Mouse (Mus musculus) adrenal gland, postnatal 36 days (tissue): Measurements from ENCODE around the gene Agpat3. TPM values are rescaled to one million over a fixed set of nuclear protein-coding genes. Genes with fewer than 3 reads are reported as not detected.

Source experiments
- microRNA-seq: library from miRNA; unstranded; fragments of <30 nt; microRNA quantifications from one replicate; pipeline ENCODE4 v1.2.0, GENCODE M21; 2021
- total RNA-seq, 2 experiments: library from RNA; stranded (reverse); gene quantifications; 2 replicates each; pipeline ENCODE4 v1.2.3; 2021

The Agpat3 gene
- total RNA-seq, 2 experiments from 2014 or later: 293 to 406 TPM

Small RNA genes within 50 kb of the gene (microRNA-seq; reads per million reads assigned to microRNA genes)
- gene Mir7659: not detected

Other genes starting within 250 kb of the Agpat3 start
- 100 to 1,000 TPM; 221 to 288 TPM for gene D10Jhu81e, start 182.7 kb downstream of the Agpat3 start, total RNA-seq
- 10 to 100 TPM; 17.9 to 22.8 TPM for gene Pwp2, start 167.3 kb downstream of the Agpat3 start, total RNA-seq
- gene Trappc10, start 107.8 kb downstream of the Agpat3 start, total RNA-seq: 10 to 100 TPM; 50.7 to 53.6 TPM
- 100 to 1,000 TPM; 243 to 258 TPM for gene Rrp1, start 60.6 kb upstream of the Agpat3 start, total RNA-seq
- gene Cstb, start 73.2 kb upstream of the Agpat3 start, total RNA-seq: 100 to 1,000 TPM; 268 to 380 TPM
- gene Pdxk, start 112.5 kb upstream of the Agpat3 start, total RNA-seq: 10 to 100 TPM; 26.4 to 27.3 TPM
- gene Olfr1358, start 164.9 kb upstream of the Agpat3 start, total RNA-seq: not detected
- gene Ilvbl, start 221.9 kb upstream of the Agpat3 start, total RNA-seq: 10 to 100 TPM; 51.0 to 62.0 TPM
- gene Syde1, start 239.5 kb upstream of the Agpat3 start, total RNA-seq: 10 to 100 TPM; 39.0 to 49.0 TPM